8 mouse cellular contexts compared by ENCODE assay signal in genomic region chr7:109528356-109528755, GRCm38 (mm10). TPM values are rescaled to one million over a fixed set of nuclear protein-coding genes. Genes with fewer than 3 reads are reported as not detected.
DNase-seq lines count a peak whose midpoint lies in the region; ATAC-seq and TF ChIP-seq lines count a peak whose summit lies in the region.

No protein-coding gene starts in this region.

- peaks cover 12% of the 10 kb centered on the region for H3K4me1 ChIP-seq in bone marrow macrophage, adult 2 months (ENCODE audit: control insufficient read depth, insufficient read depth, low read length)
- H3K4me1 ChIP-seq in forebrain, embryonic 11.5 days (replicated peaks; ENCODE audit: control insufficient read depth, insufficient read depth, low read length): no peaks in the 10 kb centered on the region
- H3K4me1 ChIP-seq in stomach, postnatal 0 days (replicated peaks; ENCODE audit: control insufficient read depth, insufficient read depth): no peaks in the 10 kb centered on the region

- H3K27me3 ChIP-seq in forebrain, embryonic 11.5 days (ENCODE audit: control insufficient read depth, insufficient read depth, low read length): no peaks in the 10 kb centered on the region
- H3K27me3 ChIP-seq in stomach, postnatal 0 days (ENCODE audit: control insufficient read depth, insufficient read depth, low read length): no peaks in the 10 kb centered on the region

- no peak for TF ChIP-seq POLR2A in bone marrow macrophage, adult 2 months (IDR thresholded peaks at IDR 0.05; ENCODE audit: borderline replicate concordance, low read depth, low read length)

- no peak overlapping the region for H3K4me3 ChIP-seq in bone marrow macrophage, adult 2 months (ENCODE audit: insufficient read depth, low read length)
- no peak overlapping the region for H3K4me3 ChIP-seq in forebrain, embryonic 11.5 days (ENCODE audit: low read depth, low read length)
- H3K4me3 ChIP-seq in stomach, postnatal 0 days (ENCODE audit: low read depth, low read length): no peak overlapping the region

- TF ChIP-seq EP300 in stomach, postnatal 0 days (optimal IDR thresholded peaks at IDR 0.05): no peak

- no peaks in the 10 kb centered on the region for H3K9me3 ChIP-seq in forebrain, embryonic 11.5 days (ENCODE audit: control insufficient read depth, low read length)
- H3K9me3 ChIP-seq in stomach, postnatal 0 days (ENCODE audit: control insufficient read depth, low read length): no peaks in the 10 kb centered on the region

- no peak overlapping the region for H3K9ac ChIP-seq in forebrain, embryonic 11.5 days (ENCODE audit: low read length)
- 0 out of 2 replicates have a peak overlapping the region, but pooled peaks have one; percentile 8 for H3K9ac ChIP-seq in stomach, postnatal 0 days (ENCODE audit: low read length)

- H3K4me2 ChIP-seq in forebrain, embryonic 11.5 days (ENCODE audit: low read depth, low read length, severe bottlenecking): no peak overlapping the region
- H3K4me2 ChIP-seq in stomach, postnatal 0 days (replicated peaks; ENCODE audit: low read depth): no peak overlapping the region

- TF ChIP-seq CTCF in bone marrow macrophage, adult 2 months (IDR thresholded peaks at IDR 0.05; ENCODE audit: low read depth, low read length): peak; percentile 62
- peak; percentile 84 for TF ChIP-seq CTCF in stomach, postnatal 0 days (IDR thresholded peaks at IDR 0.05; ENCODE audit: low read depth)

- peaks cover 1% of the 10 kb centered on the region; the same call in 1 of the 2 replicates for H3K36me3 ChIP-seq in forebrain, embryonic 11.5 days (ENCODE audit: control insufficient read depth, insufficient read depth, low read length)
- peaks cover 18% of the 10 kb centered on the region for H3K36me3 ChIP-seq in stomach, postnatal 0 days (ENCODE audit: control insufficient read depth, insufficient read depth, low read length)

- peak; percentile 81 for ATAC-seq in forebrain, embryonic 11.5 days (replicated peaks; ENCODE audit: low FRiP score)
- peak; percentile 21 for ATAC-seq in megakaryocyte-erythroid progenitor cell, adult 5-6 weeks (replicated peaks; ENCODE audit: low FRiP score, low TSS enrichment, poor library complexity, severe bottlenecking)
- peak; percentile 67; the same call in 1 of the 2 replicates for ATAC-seq in stomach, postnatal 0 days (ENCODE audit: low FRiP score, low TSS enrichment)

- WGBS in forebrain, embryonic 11.5 days: 20% methylated on average over 3 of the region's 3 CpGs
- 13% methylated on average over 3 of the region's 3 CpGs for WGBS in stomach, postnatal 0 days

- intact Hi-C loops in heart, postnatal 10 days (cut with DNase I): loop anchor here (1.0 to 5.0 kb wide), 3 partner anchors 90 to 190 kb away; partner anchors contain the start of genes Akip1 and St5

- DNase-seq in layer of hippocampus, adult 11-12 months (ENCODE audit: low spot score): peak; percentile 52
- DNase-seq in layer of hippocampus, adult 9-11 months: no peak
- peak; percentile 76 for DNase-seq in forebrain, embryonic 11.5 days (ENCODE audit: low spot score)
- peak; percentile 80 to 85 for DNase-seq in heart, postnatal 10 days
- peak; percentile 70 for DNase-seq in kidney, postnatal 14 days
- DNase-seq in stomach, postnatal 0 days (ENCODE audit: low spot score): peak; percentile 43

- no peak overlapping the region for H3K27ac ChIP-seq in bone marrow macrophage, adult 2 months (ENCODE audit: insufficient read depth, low read depth, low read length)
- H3K27ac ChIP-seq in forebrain, embryonic 11.5 days (ENCODE audit: low read depth, low read length): no peak overlapping the region
- no peak overlapping the region; the same call in 1 of the 2 replicates for H3K27ac ChIP-seq in stomach, postnatal 0 days (replicated peaks)

RNA-seq across cellular contexts. Expression of gene Rpl27a, which starts 9.4 kb away (rescaled TPM):
- polyA plus RNA-seq in bone marrow macrophage, adult 2 months (2012; ENCODE audit: insufficient read depth, insufficient read length, missing spikeins): 238 and 334 TPM in 2 replicates
- polyA plus RNA-seq in forebrain, embryonic 11.5 days (2014; fragmentation: Nextera tagmentation; extraction: Ambion mirVana): 103 and 119 TPM in 2 replicates
- 100 to 1,000 TPM; 117 to 118 TPM for total RNA-seq in heart, postnatal 10 days (2021)
- 853 and 1,045 TPM in 2 replicates for total RNA-seq in megakaryocyte-erythroid progenitor cell, adult 5-6 weeks (2014; fragmentation: Nextera tagmentation)
- total RNA-seq in megakaryocyte-erythroid progenitor cell, adult 5-6 weeks (2017): 970 and 1,232 TPM in 2 replicates
- polyA plus RNA-seq in stomach, postnatal 0 days (2015; fragmentation: Nextera tagmentation; extraction: Ambion mirVana): 122 and 123 TPM in 2 replicates

RNA-seq across cellular contexts. Expression of gene Trim66, which starts 20.4 kb away (rescaled TPM):
- not detected in 2 replicates for polyA plus RNA-seq in bone marrow macrophage, adult 2 months (2012; ENCODE audit: insufficient read depth, insufficient read length, missing spikeins)
- 0.37 and 0.67 TPM in 2 replicates for polyA plus RNA-seq in forebrain, embryonic 11.5 days (2014; fragmentation: Nextera tagmentation; extraction: Ambion mirVana)
- under 1 TPM; 0.10 to 0.12 TPM for total RNA-seq in heart, postnatal 10 days (2021)
- total RNA-seq in megakaryocyte-erythroid progenitor cell, adult 5-6 weeks (2014; fragmentation: Nextera tagmentation): not detected in 2 replicates
- not detected in 2 replicates for total RNA-seq in megakaryocyte-erythroid progenitor cell, adult 5-6 weeks (2017)
- polyA plus RNA-seq in stomach, postnatal 0 days (2015; fragmentation: Nextera tagmentation; extraction: Ambion mirVana): 0.02 TPM in 2 replicates

Comparison
In these comparisons a context has a peak if more than half of its experiments do, and no peak if none do; other contexts are left out.
1. ATAC-seq: peak in every context shown above with its lines; median percentile 81 in forebrain, embryonic 11.5 days; 67 in stomach, postnatal 0 days; 21 in megakaryocyte-erythroid progenitor cell, adult 5-6 weeks.